Mouse (Mus musculus) inflammation-experienced regulatory T-cells, adult 6 months (primary cell): ENCODE data around the gene Dld. TPM values are rescaled to one million over a fixed set of nuclear protein-coding genes. Genes with fewer than 3 reads are reported as not detected.

ENCODE experiments used
- ATAC-seq: one replicate; pipeline ENCODE4 v1.8.0; 2017
- polyA plus RNA-seq, 3 experiments: library from polyadenylated mRNA; unstranded; fragments of 100-300 nt; shearing (Covaris generic); gene quantifications; one replicate each; pipeline ENCODE4 v1.2.1; 2017

Gene Dld
- polyA plus RNA-seq, 3 experiments from 2014 or later, result 92.6 to 105 (median 93.2) TPM

DNA sequence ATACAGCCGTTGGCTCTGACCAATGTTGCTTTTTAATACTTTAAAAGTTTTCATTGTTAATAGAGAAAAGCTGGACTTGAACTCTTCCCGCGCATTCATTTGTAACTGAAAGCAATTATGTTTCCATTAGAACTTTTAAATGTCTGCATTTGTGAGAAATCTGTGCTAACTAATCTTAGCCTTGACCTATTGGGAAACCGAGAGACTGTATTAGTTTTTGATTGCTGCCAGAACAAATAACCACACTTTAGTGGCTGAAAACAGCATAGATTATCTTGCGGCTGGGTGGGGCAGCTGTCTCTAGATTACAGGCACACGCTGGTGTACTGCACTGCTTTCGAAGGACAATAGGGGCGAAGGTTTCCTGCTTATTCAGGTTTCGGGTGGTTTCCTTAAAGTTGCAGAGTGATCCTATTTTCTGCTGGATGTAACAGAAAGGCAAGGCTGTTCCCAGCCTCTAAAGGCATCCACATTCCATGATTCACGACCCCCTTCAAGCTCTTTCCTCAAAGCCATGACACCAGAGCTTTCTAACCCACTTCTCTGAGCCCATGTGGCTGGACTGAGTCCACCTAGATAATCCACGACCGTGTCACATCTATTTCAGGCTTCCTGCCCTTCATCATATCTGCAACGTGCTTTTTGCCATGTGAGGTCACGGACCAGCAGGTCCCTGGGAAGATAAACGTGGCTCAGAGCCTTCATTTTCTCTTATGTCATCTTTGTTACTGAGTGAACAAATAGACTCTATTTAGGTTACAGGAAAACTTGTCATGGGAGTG, 57.7 kb downstream of the Dld start:
- no peak for ATAC-seq

DNA sequence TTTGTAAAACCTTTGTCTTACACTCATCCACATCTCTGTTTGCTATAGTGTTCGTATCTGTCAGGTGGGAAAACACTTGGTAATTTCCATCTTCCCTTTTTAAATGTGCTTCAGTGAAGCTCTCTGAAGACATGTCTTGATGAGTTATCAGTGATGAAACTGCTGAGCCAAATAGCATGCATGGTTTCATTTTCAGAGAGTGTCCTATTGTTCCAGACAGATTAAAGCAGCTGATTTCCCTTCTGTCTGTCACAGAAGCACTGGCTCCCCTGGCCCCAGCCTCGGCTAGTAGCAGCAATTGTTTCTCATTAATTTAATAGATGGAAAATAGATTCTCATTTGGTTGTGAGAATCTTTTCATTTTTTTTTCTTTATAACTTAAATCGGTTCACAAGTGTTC, 60.3 kb downstream of the Dld start:
- no peak for ATAC-seq

DNA sequence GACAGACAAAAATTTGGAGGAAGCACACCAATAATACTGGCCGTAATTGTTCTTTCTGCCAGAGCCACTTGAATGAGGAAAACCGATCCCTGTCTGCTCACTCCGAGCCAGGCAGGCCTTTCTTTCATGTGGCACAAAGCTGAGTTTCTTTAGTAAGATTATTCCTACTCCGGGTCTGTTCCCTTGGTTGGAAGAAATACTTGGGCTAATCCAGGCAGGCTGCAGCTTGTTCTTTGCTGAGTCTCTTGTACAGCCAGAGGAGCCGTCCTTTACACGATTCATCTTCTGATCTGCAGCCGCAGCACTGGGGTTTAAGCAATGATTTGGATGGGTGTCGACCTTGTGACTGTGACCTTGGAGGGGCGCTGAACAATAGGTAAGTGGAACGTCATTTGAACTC, 62.2 kb downstream of the Dld start:
- no peak for ATAC-seq

DNA sequence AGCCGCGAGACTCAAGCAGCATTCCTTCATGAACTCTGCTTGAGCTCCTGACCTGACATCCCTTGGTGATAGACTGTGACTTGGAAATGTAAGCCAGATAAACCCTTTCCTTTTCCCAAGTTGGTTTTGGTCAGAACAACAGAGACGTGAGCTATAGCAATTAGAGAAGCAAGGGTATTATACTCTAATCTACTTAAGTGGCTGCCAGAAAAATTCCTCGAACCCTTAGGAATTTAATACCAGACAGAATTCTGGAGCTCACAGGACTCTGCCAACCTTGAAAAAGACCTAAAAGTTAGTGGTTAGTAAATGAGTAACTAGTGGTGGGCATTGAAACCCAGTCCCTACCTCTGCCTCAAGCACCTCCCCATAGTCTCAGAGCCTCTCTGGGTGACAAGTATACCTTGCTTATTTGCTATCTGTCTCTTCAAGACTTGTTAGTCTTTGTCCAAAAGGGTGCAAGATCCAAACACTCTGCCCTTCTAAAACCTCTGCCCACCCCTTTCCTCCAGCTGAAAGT, 67.6 kb downstream of the Dld start:
- no peak for ATAC-seq

DNA sequence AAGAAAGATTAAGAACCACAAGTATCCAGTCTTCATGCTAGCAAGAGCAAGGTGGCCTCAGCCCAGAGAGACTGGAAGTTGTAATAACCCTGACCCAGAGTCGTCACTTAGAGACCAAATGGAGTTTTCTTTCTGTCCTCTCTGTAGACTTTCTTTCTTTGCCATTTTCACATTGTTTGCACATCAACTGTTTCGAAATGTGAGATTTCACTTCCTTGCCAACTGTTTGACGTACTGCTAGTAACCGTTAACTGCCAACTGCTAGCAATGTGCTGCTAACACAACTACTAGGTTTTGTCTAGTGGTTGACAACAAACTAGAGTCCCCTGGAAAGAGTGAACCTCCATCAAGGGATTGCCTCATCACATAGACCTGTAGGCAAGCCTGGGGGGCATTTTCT, 68.1 kb downstream of the Dld start:
- ATAC-seq, result no peak

DNA sequence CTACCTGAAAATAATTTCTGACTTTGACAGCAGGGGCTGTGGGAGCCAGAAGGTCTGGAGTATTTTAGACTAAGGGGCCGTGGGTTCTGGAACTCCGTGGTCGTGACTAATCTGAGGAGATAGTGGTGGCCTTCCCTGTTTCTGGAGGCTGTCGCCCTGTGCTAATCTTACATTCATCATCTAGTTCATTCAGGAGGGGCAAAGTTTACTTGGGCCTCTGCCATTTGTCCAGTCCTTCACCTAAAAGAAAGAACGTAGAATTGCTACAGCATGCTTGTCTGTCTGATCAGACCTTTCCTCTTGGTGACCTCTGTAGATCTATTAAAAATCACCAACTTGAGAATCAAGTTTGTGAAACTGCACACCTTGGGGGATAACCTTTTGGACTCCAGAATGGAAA, 69.0 kb downstream of the Dld start:
- ATAC-seq, result no peak

Other genes with a start within 250 kb of the Dld start
- not detected for gene Gm6993, start 110.7 kb downstream of the Dld start, polyA plus RNA-seq
- gene Lamb1, start 86.2 kb downstream of the Dld start, polyA plus RNA-seq, result not detected
- gene Slc26a3, start 39.4 kb upstream of the Dld start, polyA plus RNA-seq, result not detected
- 10 to 100 TPM; 28.9 to 31.9 (median 30.2) TPM for gene Cbll1, start 148.2 kb upstream of the Dld start, polyA plus RNA-seq
- gene Slc26a4, start 208.5 kb upstream of the Dld start, polyA plus RNA-seq, result not detected